Mouse (Mus musculus): Measurements from ENCODE around the gene Rilp. TPM values are rescaled to one million over a fixed set of nuclear protein-coding genes. Genes with fewer than 3 reads are reported as not detected.

Gene Rilp
- total RNA-seq, 2 experiments from 2014 or later: 33.4 to 41.9 TPM

GRCm38 (mm10) chr11:75466731-75467505 is 43.0 kb upstream of the Rilp start:
- H3K4me3 ChIP-seq: no peak overlapping the region
- DNase-seq: peak; percentile 40
- H3K27ac ChIP-seq: peak overlapping the region; percentile 83; the same call in 1 of the 2 replicates
- intact Hi-C loops (cut with DNase I): no loop called here
- peak; percentile 52 for TF ChIP-seq CTCF (IDR thresholded peaks at IDR 0.05)

GRCm38 (mm10) chr11:75467512-75468215 is 42.2 kb upstream of the Rilp start:
- DNase-seq: peak; percentile 86
- H3K4me3 ChIP-seq: peak overlapping the region; percentile 68
- peak; percentile 19; the same call in 1 of the 2 replicates for TF ChIP-seq CTCF (IDR thresholded peaks at IDR 0.05)
- H3K27ac ChIP-seq: peak overlapping the region; percentile 83
- intact Hi-C loops (cut with DNase I): loop anchor here (2.0 kb wide), 1 partner anchor 41 kb away; no protein-coding TSS in a partner anchor

GRCm38 (mm10) chr11:75468410-75468809 is 41.5 kb upstream of the Rilp start:
- intact Hi-C loops (cut with DNase I): loop anchor here (2.0 kb wide), 1 partner anchor 40 kb away; no protein-coding TSS in a partner anchor

GRCm38 (mm10) chr11:75469261-75469660 is 40.6 kb upstream of the Rilp start:
- no peak for DNase-seq
- TF ChIP-seq CTCF (IDR thresholded peaks at IDR 0.05): no peak
- Histone ChIP-seq H3K27ac (0 out of 2 replicates have a peak overlapping the region, but pooled peaks have one; percentile 8), H3K4me3 (no peak overlapping the region)
- intact Hi-C loops (cut with DNase I): loop anchor here (2.0 kb wide), 1 partner anchor 40 kb away; no protein-coding TSS in a partner anchor

More at GRCm38 (mm10) chr11:75468410-75468809, 41.5 kb upstream of the Rilp start:
- TF ChIP-seq CTCF (IDR thresholded peaks at IDR 0.05): no peak
- H3K4me3 ChIP-seq: peak overlapping the region; percentile 68
- peak overlapping the region; percentile 83 for H3K27ac ChIP-seq
- DNase-seq: no peak

GRCm38 (mm10) chr11:75470675-75471074 is 39.2 kb upstream of the Rilp start:
- Histone ChIP-seq H3K4me3 (no peak overlapping the region), H3K27ac (no peak overlapping the region)
- intact Hi-C loops (cut with DNase I): no loop called here
- DNase-seq: peak; percentile 5
- no peak for TF ChIP-seq CTCF (IDR thresholded peaks at IDR 0.05)

- H3K4me3 ChIP-seq: no peak overlapping the region
- TF ChIP-seq CTCF (IDR thresholded peaks at IDR 0.05): no peak
- H3K27ac ChIP-seq: no peak overlapping the region
- peak; percentile 6 for DNase-seq
- intact Hi-C loops (cut with DNase I): no loop called here
Measured at GRCm38 (mm10) chr11:75472469-75473081, 37.3 kb upstream of the Rilp start.

GRCm38 (mm10) chr11:75473376-75473775 is 36.5 kb upstream of the Rilp start:
- Histone ChIP-seq H3K4me3 (no peak overlapping the region), H3K27ac (no peak overlapping the region)
- no peak for TF ChIP-seq CTCF (IDR thresholded peaks at IDR 0.05)
- DNase-seq: peak; percentile 2
- intact Hi-C loops (cut with DNase I): no loop called here

- Histone ChIP-seq H3K27ac (peak overlapping the region; percentile 99), H3K4me3 (peak overlapping the region; percentile 92)
- intact Hi-C loops (cut with DNase I): loop anchor here (2.0 kb wide), 1 partner anchor 23 kb away; no protein-coding TSS in a partner anchor
- no peak for TF ChIP-seq CTCF (IDR thresholded peaks at IDR 0.05)
- peak; percentile 0 for DNase-seq
Measured at GRCm38 (mm10) chr11:75486192-75486591, 23.7 kb upstream of the Rilp start.

GRCm38 (mm10) chr11:75486601-75487285 is 23.2 kb upstream of the Rilp start, which contains the start of gene Prpf8:
Gene Prpf8, plus strand, starts transcription at chr11:75486816.
- peak; percentile 96 for DNase-seq
- H3K4me3 ChIP-seq: peak within 1 kb of the TSS; percentile 92
- TF ChIP-seq CTCF (IDR thresholded peaks at IDR 0.05): no peak
- intact Hi-C loops (cut with DNase I): loop anchor here (2.0 kb wide), 1 partner anchor 22 kb away; no protein-coding TSS in a partner anchor
- H3K27ac ChIP-seq: peak within 1 kb of the TSS; percentile 99

- Histone ChIP-seq H3K4me3 (peak overlapping the region; percentile 92), H3K27ac (peak overlapping the region; percentile 99)
- peak; percentile 9 for DNase-seq
- intact Hi-C loops (cut with DNase I): loop anchor here (2.0 kb wide), 1 partner anchor 21 kb away; no protein-coding TSS in a partner anchor
- TF ChIP-seq CTCF (IDR thresholded peaks at IDR 0.05): no peak
Measured at GRCm38 (mm10) chr11:75487496-75487895, 22.4 kb upstream of the Rilp start.

GRCm38 (mm10) chr11:75494296-75495049 is 15.4 kb upstream of the Rilp start:
- no peak overlapping the region for H3K4me3 ChIP-seq
- no peak for TF ChIP-seq CTCF (IDR thresholded peaks at IDR 0.05)
- no peak overlapping the region for H3K27ac ChIP-seq
- DNase-seq: no peak
- intact Hi-C loops (cut with DNase I): no loop called here
